Mouse (Mus musculus): ENCODE measurements around the gene St5.

- TF ChIP-seq POLR2A (IDR thresholded peaks at IDR 0.05; ENCODE audit: control insufficient read depth, low read depth, low read length) (no peak), CTCF (IDR thresholded peaks at IDR 0.05; ENCODE audit: control insufficient read depth, insufficient read depth, insufficient replicate concordance, low read depth, low read length) (no peak)
Measured at GRCm38 (mm10) chr7:109484221-109484620, 219.2 kb downstream of the St5 start.
